10 mouse cellular contexts compared by ENCODE assay signal in genomic region chr16:84876082-84876481, GRCm38 (mm10). TPM values are rescaled to one million over a fixed set of nuclear protein-coding genes. Genes with fewer than 3 reads are reported as not detected.
DNase-seq lines count a peak whose midpoint lies in the region; ATAC-seq lines count a peak whose summit lies in the region.
"Had no signal": no experiment of that assay in that cellular context is flagged by ENCODE, and none has a peak within 500 bp of the region (broad histone marks: within the 10 kb centered on the region; RNA-seq: fewer than 3 reads in every experiment).

No protein-coding gene starts in this region.

- no peak for DNase-seq in kidney, adult 9 months
- peak; percentile 21 for DNase-seq in neural tube, embryonic 11.5 days (ENCODE audit: low spot score)
- DNase-seq in right cerebral cortex, postnatal 14 days, result peak; percentile 7
- no peak for DNase-seq in ovary, postnatal 36 days (ENCODE audit: low spot score)
- DNase-seq in heart, adult 18-20 months, result no peak

- peaks cover 5% of the 10 kb centered on the region; the same call in 1 of the 2 replicates for H3K4me1 ChIP-seq in kidney, embryonic 16.5 days (ENCODE audit: insufficient read depth, low read length)
- no peaks in the 10 kb centered on the region for H3K4me1 ChIP-seq in neural tube, embryonic 11.5 days (ENCODE audit: control insufficient read depth, insufficient read depth, low read length)
- peaks cover 9% of the 10 kb centered on the region; the same call in 1 of the 2 replicates for H3K4me1 ChIP-seq in neural tube, embryonic 15.5 days
- H3K4me1 ChIP-seq in hindbrain, embryonic 15.5 days (replicated peaks), result peaks cover 9% of the 10 kb centered on the region
- H3K4me1 ChIP-seq: limb, embryonic 12.5 days had no signal

- H3K4me3 ChIP-seq in kidney, embryonic 16.5 days (ENCODE audit: low read length), result no peak overlapping the region
- no peak overlapping the region for H3K4me3 ChIP-seq in neural tube, embryonic 11.5 days (ENCODE audit: low read depth, low read length)
- H3K4me3 ChIP-seq in neural tube, embryonic 15.5 days (replicated peaks), result no peak overlapping the region
- H3K4me3 ChIP-seq in hindbrain, embryonic 15.5 days, result no peak overlapping the region
- H3K4me3 ChIP-seq: limb, embryonic 12.5 days had no signal

- ATAC-seq in kidney, embryonic 16.5 days (ENCODE audit: low FRiP score, low TSS enrichment), result peak; percentile 46; the same call in 1 of the 2 replicates
- ATAC-seq in neural tube, embryonic 11.5 days (ENCODE audit: insufficient read depth, low FRiP score, low TSS enrichment), result no peak
- no peak for ATAC-seq in neural tube, embryonic 15.5 days (ENCODE audit: low FRiP score)
- ATAC-seq in hindbrain, embryonic 15.5 days (ENCODE audit: low FRiP score, low read depth), result 0 out of 2 replicates have a peak, but pooled peaks have one; percentile 54
- ATAC-seq: lung, postnatal 0 days had no signal

- H3K9ac ChIP-seq in kidney, embryonic 16.5 days (replicated peaks; ENCODE audit: low read length), result no peak overlapping the region
- H3K9ac ChIP-seq in neural tube, embryonic 11.5 days (ENCODE audit: low read length), result no peak overlapping the region
- H3K9ac ChIP-seq in neural tube, embryonic 15.5 days (replicated peaks), result no peak overlapping the region
- H3K9ac ChIP-seq in hindbrain, embryonic 15.5 days, result no peak overlapping the region
- H3K9ac ChIP-seq: limb, embryonic 12.5 days had no signal

- H3K27ac ChIP-seq in kidney, embryonic 16.5 days (ENCODE audit: low read length), result no peak overlapping the region
- H3K27ac ChIP-seq in neural tube, embryonic 11.5 days (ENCODE audit: low read depth, low read length), result no peak overlapping the region
- H3K27ac ChIP-seq in neural tube, embryonic 15.5 days (replicated peaks), result no peak overlapping the region
- H3K27ac ChIP-seq in hindbrain, embryonic 15.5 days (replicated peaks), result no peak overlapping the region
- H3K27ac ChIP-seq: limb, embryonic 12.5 days had no signal

- no peaks in the 10 kb centered on the region for H3K9me3 ChIP-seq in kidney, embryonic 16.5 days (ENCODE audit: low read length)
- no peaks in the 10 kb centered on the region for H3K9me3 ChIP-seq in neural tube, embryonic 11.5 days (ENCODE audit: control insufficient read depth, low read length)
- no peaks in the 10 kb centered on the region for H3K9me3 ChIP-seq in neural tube, embryonic 15.5 days (replicated peaks)
- H3K9me3 ChIP-seq in hindbrain, embryonic 15.5 days, result no peaks in the 10 kb centered on the region
- H3K9me3 ChIP-seq: limb, embryonic 12.5 days had no signal

- H3K36me3 ChIP-seq in kidney, embryonic 16.5 days (ENCODE audit: insufficient read depth, low read length), result no peaks in the 10 kb centered on the region
- no peaks in the 10 kb centered on the region for H3K36me3 ChIP-seq in neural tube, embryonic 11.5 days (ENCODE audit: control insufficient read depth, insufficient read depth, low read length)
- H3K36me3 ChIP-seq in neural tube, embryonic 15.5 days, result no peaks in the 10 kb centered on the region
- H3K36me3 ChIP-seq in hindbrain, embryonic 15.5 days, result no peaks in the 10 kb centered on the region
- H3K36me3 ChIP-seq: limb, embryonic 12.5 days had no signal

- H3K4me2 ChIP-seq in kidney, embryonic 16.5 days (replicated peaks; ENCODE audit: low read depth, low read length), result peak overlapping the region; percentile 52; the same call in 1 of the 2 replicates
- H3K4me2 ChIP-seq in neural tube, embryonic 11.5 days (ENCODE audit: low read depth), result no peak overlapping the region
- H3K4me2 ChIP-seq in neural tube, embryonic 15.5 days, result no peak overlapping the region
- no peak overlapping the region for H3K4me2 ChIP-seq in hindbrain, embryonic 15.5 days
- H3K4me2 ChIP-seq: limb, embryonic 12.5 days had no signal

- WGBS in kidney, embryonic 16.5 days, result 44% methylated on average over 8 of the region's 8 CpGs
- WGBS in neural tube, embryonic 11.5 days, result 66% methylated on average over 8 of the region's 8 CpGs
- 44% methylated on average over 8 of the region's 8 CpGs for whole genome bisulfite sequencing in neural tube, embryonic 15.5 days
- WGBS in hindbrain, embryonic 15.5 days, result 37% methylated on average over 8 of the region's 8 CpGs

- H3K27me3 ChIP-seq in kidney, embryonic 16.5 days (ENCODE audit: insufficient read depth, low read length), result no peaks in the 10 kb centered on the region
- no peaks in the 10 kb centered on the region for H3K27me3 ChIP-seq in neural tube, embryonic 11.5 days (ENCODE audit: control insufficient read depth, insufficient read depth, low read length)
- H3K27me3 ChIP-seq in neural tube, embryonic 15.5 days (replicated peaks), result no peaks in the 10 kb centered on the region
- H3K27me3 ChIP-seq in hindbrain, embryonic 15.5 days, result no peaks in the 10 kb centered on the region
- H3K27me3 ChIP-seq: limb, embryonic 12.5 days had no signal

RNA-seq across cellular contexts. Expression of gene Atp5j, which starts 40.7 kb away (rescaled TPM):
- 992 and 993 TPM in 2 replicates for polyA plus RNA-seq in kidney, embryonic 16.5 days (2015; fragmentation: Nextera tagmentation; extraction: Ambion mirVana)
- polyA plus RNA-seq in neural tube, embryonic 11.5 days (2014; fragmentation: Nextera tagmentation; extraction: Ambion mirVana), result 818 and 859 TPM in 2 replicates
- polyA plus RNA-seq in neural tube, embryonic 15.5 days (2015; fragmentation: Nextera tagmentation; extraction: Ambion mirVana), result 846 and 888 TPM in 2 replicates
- polyA plus RNA-seq in hindbrain, embryonic 15.5 days (2015; fragmentation: Nextera tagmentation; extraction: Ambion mirVana), result 767 and 825 TPM in 2 replicates
- 1,000 to 10,000 TPM; 1,761 to 1,766 TPM for total RNA-seq in heart, adult 18-20 months (2021)

RNA-seq across cellular contexts. Expression of gene Gabpa, which starts 41.4 kb away (rescaled TPM):
- 39.1 and 39.3 TPM in 2 replicates for polyA plus RNA-seq in kidney, embryonic 16.5 days (2015; fragmentation: Nextera tagmentation; extraction: Ambion mirVana)
- polyA plus RNA-seq in neural tube, embryonic 11.5 days (2014; fragmentation: Nextera tagmentation; extraction: Ambion mirVana), result 40.8 and 43.1 TPM in 2 replicates
- polyA plus RNA-seq in neural tube, embryonic 15.5 days (2015; fragmentation: Nextera tagmentation; extraction: Ambion mirVana), result 14.7 and 17.0 TPM in 2 replicates
- polyA plus RNA-seq in hindbrain, embryonic 15.5 days (2015; fragmentation: Nextera tagmentation; extraction: Ambion mirVana), result 17.5 and 18.4 TPM in 2 replicates
- 10 to 100 TPM; 43.4 to 44.6 TPM for total RNA-seq in heart, adult 18-20 months (2021)

Comparison
In these comparisons a context has a peak if more than half of its experiments do, and no peak if none do; other contexts are left out.
1. ATAC-seq: peak in kidney, embryonic 16.5 days (single experiment) and hindbrain, embryonic 15.5 days (single experiment); none in neural tube, embryonic 11.5 days (single experiment) and neural tube, embryonic 15.5 days (single experiment).
2. DNase-seq: peak in neural tube, embryonic 11.5 days (single experiment) and right cerebral cortex, postnatal 14 days (single experiment); none in kidney, adult 9 months (single experiment), ovary, postnatal 36 days (single experiment) and heart, adult 18-20 months (0 of 2).